Mouse (Mus musculus) hindbrain, embryonic 12.5 days (tissue): ENCODE measurements at regions not wholly inside any gene's neighbourhood (a gene's known extent, or its start where the extent isn't known, plus 50 kb on each side); places are given as distances from the start of the nearest gene placed in this dataset.
A peak's percentile ranks its signal among the peaks of the same experiment; 100 is the strongest.

Experiments used
- ATAC-seq: fragments of 200-750 bp; cut with Nextera tagmentation; 2 replicates; pipeline ENCODE4 v1.8.0; 2017; ENCODE audit warnings: moderate TSS enrichment; ENCODE audit not compliant: low FRiP score
- H3K27ac ChIP-seq: fragments of 300-500 bp; sonication (generic); 2 replicates; pipeline ENCODE4 v1.5.1; 2016; ENCODE audit warnings: mild to moderate bottlenecking
- H3K27me3 ChIP-seq: fragments of 300-500 bp; sonication (generic); 2 replicates; pipeline ENCODE4 v1.6.1; 2016; ENCODE audit warnings: mild to moderate bottlenecking
- H3K36me3 ChIP-seq: fragments of 300-500 bp; sonication (generic); 2 replicates; pipeline ENCODE4 v1.6.1; 2016; ENCODE audit warnings: mild to moderate bottlenecking
- H3K4me1 ChIP-seq: fragments of 300-500 bp; sonication (generic); 2 replicates; pipeline ENCODE4 v1.6.1; 2016
- H3K4me2 ChIP-seq: fragments of 300-500 bp; sonication (generic); replicated peaks from 2 replicates; pipeline ENCODE4 v1.6.1; 2016; ENCODE audit warnings: mild to moderate bottlenecking
- H3K4me3 ChIP-seq: fragments of 300-500 bp; sonication (generic); 2 replicates; pipeline ENCODE4 v1.5.1; 2016; ENCODE audit warnings: mild to moderate bottlenecking
- H3K9ac ChIP-seq: fragments of 300-500 bp; sonication (generic); 2 replicates; pipeline ENCODE4 v1.6.1; 2016; ENCODE audit warnings: mild to moderate bottlenecking, moderate library complexity
- H3K9me3 ChIP-seq: fragments of 300-500 bp; sonication (generic); replicated peaks from 2 replicates; pipeline ENCODE4 v1.6.1; 2016; ENCODE audit warnings: mild to moderate bottlenecking
- WGBS: fragments of 180-500 bp; shearing (Covaris S2); methylation state at CpG from one replicate; pipeline ENCODE4 v1.1.7; 2016; 5-methylcytosine and 5-hydroxymethylcytosine counted together

DNA sequence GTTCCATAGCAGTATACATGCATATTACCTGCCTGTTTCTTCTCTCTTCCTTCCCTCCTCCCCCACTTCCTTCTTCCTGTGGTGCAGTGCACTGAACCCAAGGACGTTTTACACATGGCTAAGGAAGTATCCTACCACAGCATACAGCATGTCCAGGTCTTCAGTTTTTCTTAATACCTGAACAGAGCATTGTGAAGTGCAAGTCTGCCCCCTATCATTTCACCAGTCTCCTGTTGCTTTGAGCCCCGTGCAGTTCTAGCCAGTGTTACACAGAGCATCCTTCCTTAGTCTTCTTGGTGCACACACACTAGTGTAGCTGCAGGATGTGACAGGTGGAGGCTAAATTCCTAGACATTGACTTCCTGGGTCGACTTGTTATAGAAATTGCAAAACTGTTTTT lies 53.7 kb upstream of the Foxb1 start:
- ATAC-seq: no peak
- no peak overlapping the region for H3K9ac ChIP-seq
- no peaks in the 10 kb centered on the region for H3K36me3 ChIP-seq
- no peaks in the 10 kb centered on the region; the same call in 1 of the 2 replicates for H3K4me1 ChIP-seq
- H3K4me3 ChIP-seq: no peak overlapping the region
- H3K27ac ChIP-seq: no peak overlapping the region
- 57% methylated on average over 3 of the region's 3 CpGs for WGBS
- no peaks in the 10 kb centered on the region for H3K27me3 ChIP-seq
- no peaks in the 10 kb centered on the region for H3K9me3 ChIP-seq
- H3K4me2 ChIP-seq: no peak overlapping the region

GRCm38 (mm10) chr9:69823179-69823966 lies 62.6 kb upstream of the Foxb1 start:
- no peaks in the 10 kb centered on the region for H3K9me3 ChIP-seq
- no peaks in the 10 kb centered on the region for H3K27me3 ChIP-seq
- H3K36me3 ChIP-seq: no peaks in the 10 kb centered on the region
- H3K4me2 ChIP-seq: no peak overlapping the region
- ATAC-seq: no peak
- H3K4me1 ChIP-seq: no peaks in the 10 kb centered on the region
- WGBS: 77% methylated on average over 9 of the region's 9 CpGs
- no peak overlapping the region for H3K27ac ChIP-seq
- H3K4me3 ChIP-seq: no peak overlapping the region
- no peak overlapping the region for H3K9ac ChIP-seq

GRCm38 (mm10) chr9:69828428-69828827 lies 67.7 kb upstream of the Foxb1 start:
- Histone ChIP-seq H3K4me2 (no peak overlapping the region), H3K4me3 (no peak overlapping the region), H3K9ac (no peak overlapping the region), H3K36me3 (no peaks in the 10 kb centered on the region), H3K27ac (no peak overlapping the region), H3K9me3 (no peaks in the 10 kb centered on the region), H3K4me1 (peaks cover 5% of the 10 kb centered on the region; the same call in 1 of the 2 replicates), H3K27me3 (no peaks in the 10 kb centered on the region)
- no peak for ATAC-seq
- 64% methylated on average over 6 of the region's 6 CpGs for WGBS

DNA sequence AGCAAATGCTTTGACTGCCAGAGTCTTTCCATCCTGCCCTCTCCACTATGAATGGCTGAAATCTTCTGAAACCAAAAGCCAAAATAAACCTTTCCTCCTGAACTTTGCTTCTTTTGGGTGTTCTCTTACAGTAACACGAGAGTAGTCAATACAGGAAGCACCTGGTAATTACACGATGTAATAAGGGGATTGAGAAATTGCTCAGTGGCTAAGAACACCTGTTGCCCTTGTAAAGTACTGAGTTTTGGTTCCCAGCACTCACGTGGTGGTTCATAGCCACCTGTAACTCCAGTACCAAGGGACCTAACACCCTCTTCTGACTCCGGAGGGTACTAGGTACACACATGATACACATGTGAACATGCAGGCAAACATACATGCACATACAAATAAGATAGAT lies 74.7 kb upstream of the Foxb1 start:
- H3K36me3 ChIP-seq: no peaks in the 10 kb centered on the region
- WGBS: 83% methylated on average over 4 of the region's 4 CpGs
- H3K9me3 ChIP-seq: no peaks in the 10 kb centered on the region
- H3K27me3 ChIP-seq: no peaks in the 10 kb centered on the region
- H3K4me2 ChIP-seq: no peak overlapping the region
- ATAC-seq: no peak
- no peak overlapping the region for H3K27ac ChIP-seq
- no peaks in the 10 kb centered on the region for H3K4me1 ChIP-seq
- no peak overlapping the region for H3K9ac ChIP-seq
- H3K4me3 ChIP-seq: no peak overlapping the region

DNA sequence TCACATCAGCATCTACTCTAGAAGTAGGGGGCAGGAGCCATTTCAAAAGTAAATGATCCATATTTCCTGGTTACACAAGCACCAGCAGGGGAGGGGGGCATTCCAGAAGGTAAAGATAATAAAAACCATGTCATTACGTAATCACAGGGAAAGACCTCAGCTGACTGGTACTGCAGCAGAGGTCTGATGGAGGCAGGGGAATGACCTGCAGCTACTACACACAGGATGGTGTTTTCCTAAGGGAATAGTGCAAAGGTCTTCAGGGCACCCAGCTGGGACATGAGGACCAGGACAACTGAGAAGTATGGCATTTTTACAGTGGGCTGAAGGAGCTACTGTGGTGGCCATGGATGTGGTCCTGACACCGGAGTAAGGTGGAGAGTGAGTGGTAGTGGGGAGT lies 78.5 kb upstream of the Foxb1 start:
- H3K9ac ChIP-seq: no peak overlapping the region
- H3K9me3 ChIP-seq: no peaks in the 10 kb centered on the region
- no peak overlapping the region for H3K4me3 ChIP-seq
- ATAC-seq: no peak
- no peaks in the 10 kb centered on the region for H3K4me1 ChIP-seq
- WGBS: 79% methylated on average over 2 of the region's 2 CpGs
- no peak overlapping the region for H3K27ac ChIP-seq
- H3K27me3 ChIP-seq: no peaks in the 10 kb centered on the region
- no peak overlapping the region for H3K4me2 ChIP-seq
- H3K36me3 ChIP-seq: no peaks in the 10 kb centered on the region

GRCm38 (mm10) chr9:69844712-69845111 lies 84.0 kb upstream of the Foxb1 start:
- ATAC-seq: peak; percentile 68
- WGBS: 44% methylated on average over 6 of the region's 6 CpGs
- Histone ChIP-seq H3K4me3 (no peak overlapping the region), H3K27ac (no peak overlapping the region), H3K9ac (no peak overlapping the region), H3K9me3 (0 out of 2 replicates have a peak, but pooled peaks cover 8% of the 10 kb centered on the region), H3K36me3 (no peaks in the 10 kb centered on the region), H3K4me2 (no peak overlapping the region), H3K4me1 (0 out of 2 replicates have a peak, but pooled peaks cover 4% of the 10 kb centered on the region), H3K27me3 (no peaks in the 10 kb centered on the region; the same call in 1 of the 2 replicates)

- H3K36me3 ChIP-seq: no peaks in the 10 kb centered on the region
- H3K27me3 ChIP-seq: no peaks in the 10 kb centered on the region; the same call in 1 of the 2 replicates
- H3K4me2 ChIP-seq: no peak overlapping the region
- ATAC-seq: no peak; the same call in 1 of the 2 replicates
- H3K9me3 ChIP-seq: 0 out of 2 replicates have a peak, but pooled peaks cover 8% of the 10 kb centered on the region
- H3K4me1 ChIP-seq: 0 out of 2 replicates have a peak, but pooled peaks cover 4% of the 10 kb centered on the region
- no peak overlapping the region for H3K9ac ChIP-seq
- no peak overlapping the region for H3K27ac ChIP-seq
- 61% methylated on average over 9 of the region's 9 CpGs for WGBS
- H3K4me3 ChIP-seq: no peak overlapping the region
Observed at GRCm38 (mm10) chr9:69845210-69845609, 84.5 kb upstream of the Foxb1 start.

- Histone ChIP-seq H3K4me1 (0 out of 2 replicates have a peak, but pooled peaks cover 3% of the 10 kb centered on the region), H3K4me2 (no peak overlapping the region), H3K27me3 (no peaks in the 10 kb centered on the region), H3K36me3 (no peaks in the 10 kb centered on the region), H3K9ac (no peak overlapping the region), H3K4me3 (no peak overlapping the region), H3K9me3 (no peaks in the 10 kb centered on the region), H3K27ac (no peak overlapping the region)
- WGBS: 89% methylated on average over 7 of the region's 7 CpGs
- no peak for ATAC-seq
Observed at GRCm38 (mm10) chr9:69856621-69857020, 95.9 kb upstream of the Foxb1 start.

- H3K4me2 ChIP-seq: no peak overlapping the region
- ATAC-seq: no peak
- no peak overlapping the region for H3K9ac ChIP-seq
- H3K9me3 ChIP-seq: no peaks in the 10 kb centered on the region
- 0 out of 2 replicates have a peak, but pooled peaks cover 3% of the 10 kb centered on the region for H3K4me1 ChIP-seq
- no peaks in the 10 kb centered on the region for H3K27me3 ChIP-seq
- whole genome bisulfite sequencing: 66% methylated on average over 3 of the region's 3 CpGs
- no peak overlapping the region for H3K4me3 ChIP-seq
- H3K36me3 ChIP-seq: no peaks in the 10 kb centered on the region
- H3K27ac ChIP-seq: no peak overlapping the region
Observed at GRCm38 (mm10) chr9:69858619-69859018, 97.9 kb upstream of the Foxb1 start.

GRCm38 (mm10) chr9:69870182-69870581 lies 109.4 kb upstream of the Foxb1 start:
- H3K4me2 ChIP-seq: no peak overlapping the region
- H3K36me3 ChIP-seq: no peaks in the 10 kb centered on the region
- no peaks in the 10 kb centered on the region for H3K4me1 ChIP-seq
- no peak for ATAC-seq
- no peak overlapping the region for H3K9ac ChIP-seq
- H3K9me3 ChIP-seq: no peaks in the 10 kb centered on the region
- no peak overlapping the region for H3K4me3 ChIP-seq
- no peaks in the 10 kb centered on the region for H3K27me3 ChIP-seq
- no peak overlapping the region for H3K27ac ChIP-seq
- 79% methylated on average over 4 of the region's 4 CpGs for WGBS

DNA sequence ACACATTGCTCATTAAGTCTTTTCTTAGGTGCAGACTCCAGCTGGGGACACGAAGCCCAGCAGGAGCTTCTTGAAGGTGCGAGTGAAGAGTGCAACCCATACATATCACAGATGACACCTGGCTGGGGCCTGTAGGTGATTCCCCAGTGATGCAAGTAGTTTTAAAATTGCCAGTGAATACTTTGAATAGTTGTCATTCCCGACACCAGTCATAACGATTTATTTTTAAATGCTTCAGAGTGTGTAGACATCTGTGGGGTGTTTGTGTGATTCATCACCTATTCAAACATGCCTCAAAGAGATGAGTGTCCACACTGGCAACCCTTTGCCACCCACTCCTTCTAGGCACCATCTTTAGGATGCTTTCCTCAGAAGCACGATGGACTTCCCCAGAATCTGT lies 102.9 kb upstream of the Bnip2 start:
- no peak overlapping the region for H3K9ac ChIP-seq
- no peaks in the 10 kb centered on the region for H3K27me3 ChIP-seq
- H3K27ac ChIP-seq: no peak overlapping the region
- H3K4me2 ChIP-seq: no peak overlapping the region
- no peak for ATAC-seq
- 80% methylated on average over 5 of the region's 5 CpGs for WGBS
- no peaks in the 10 kb centered on the region for H3K36me3 ChIP-seq
- H3K4me3 ChIP-seq: no peak overlapping the region
- H3K4me1 ChIP-seq: 0 out of 2 replicates have a peak, but pooled peaks cover 2% of the 10 kb centered on the region
- H3K9me3 ChIP-seq: no peaks in the 10 kb centered on the region

GRCm38 (mm10) chr9:69898016-69898415 lies 91.2 kb upstream of the Bnip2 start:
- ATAC-seq: no peak

DNA sequence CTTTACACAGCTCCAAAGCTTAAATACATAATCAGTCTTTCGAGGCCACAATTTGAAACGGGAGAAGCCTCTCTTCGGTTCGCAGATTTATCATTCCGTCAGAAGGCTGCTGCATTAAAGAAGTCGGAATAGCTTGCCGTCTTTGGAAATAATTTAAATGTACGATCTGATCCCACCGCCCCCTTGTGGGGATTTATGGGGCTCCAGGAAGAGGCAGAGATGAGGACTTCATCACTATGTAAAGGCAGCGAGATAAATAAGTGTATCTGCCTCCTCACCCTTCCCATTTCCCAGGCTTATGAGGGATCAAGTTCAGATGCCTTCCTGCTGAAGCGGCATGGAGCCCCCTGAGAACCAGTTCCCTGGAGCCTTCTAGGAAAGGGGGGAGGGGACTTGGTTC lies 89.9 kb upstream of the Bnip2 start:
- WGBS: 17% methylated on average over 11 of the region's 11 CpGs
- H3K4me1 ChIP-seq: peaks cover 9% of the 10 kb centered on the region; the same call in 1 of the 2 replicates
- no peak overlapping the region for H3K4me3 ChIP-seq
- H3K27ac ChIP-seq: no peak overlapping the region
- no peaks in the 10 kb centered on the region for H3K9me3 ChIP-seq
- peak overlapping the region; percentile 34 for H3K4me2 ChIP-seq
- no peak for ATAC-seq
- H3K27me3 ChIP-seq: no peaks in the 10 kb centered on the region; the same call in 1 of the 2 replicates
- H3K36me3 ChIP-seq: no peaks in the 10 kb centered on the region
- H3K9ac ChIP-seq: no peak overlapping the region

More at GRCm38 (mm10) chr9:69898016-69898415, 91.2 kb upstream of the Bnip2 start:
- no peaks in the 10 kb centered on the region for H3K9me3 ChIP-seq
- H3K4me3 ChIP-seq: no peak overlapping the region
- no peaks in the 10 kb centered on the region; the same call in 1 of the 2 replicates for H3K27me3 ChIP-seq
- H3K4me2 ChIP-seq: no peak overlapping the region
- no peak overlapping the region for H3K27ac ChIP-seq
- peaks cover 9% of the 10 kb centered on the region; the same call in 1 of the 2 replicates for H3K4me1 ChIP-seq
- H3K9ac ChIP-seq: no peak overlapping the region
- WGBS: 53% methylated on average over 10 of the region's 10 CpGs
- no peaks in the 10 kb centered on the region for H3K36me3 ChIP-seq
